Mouse (Mus musculus) CD4-positive, CD25-positive, alpha-beta regulatory T cell, adult 9 weeks (primary cell): ENCODE data around the gene Hbq1b. TPM values are rescaled to one million over a fixed set of nuclear protein-coding genes. Genes with fewer than 3 reads are reported as not detected.

Experiments used
- polyA plus RNA-seq: library from polyadenylated mRNA; unstranded; fragments of 100-300 nt; shearing (Covaris generic); gene quantifications from one replicate; pipeline ENCODE4 v1.2.1, GENCODE M21; 2017

The Hbq1b gene
- not detected for polyA plus RNA-seq

GRCm38 (mm10) chr11:32286695-32287492 lies at the start of gene Hbq1b:
Hbq1b (plus strand) TSS chr11:32286965.

DNA sequence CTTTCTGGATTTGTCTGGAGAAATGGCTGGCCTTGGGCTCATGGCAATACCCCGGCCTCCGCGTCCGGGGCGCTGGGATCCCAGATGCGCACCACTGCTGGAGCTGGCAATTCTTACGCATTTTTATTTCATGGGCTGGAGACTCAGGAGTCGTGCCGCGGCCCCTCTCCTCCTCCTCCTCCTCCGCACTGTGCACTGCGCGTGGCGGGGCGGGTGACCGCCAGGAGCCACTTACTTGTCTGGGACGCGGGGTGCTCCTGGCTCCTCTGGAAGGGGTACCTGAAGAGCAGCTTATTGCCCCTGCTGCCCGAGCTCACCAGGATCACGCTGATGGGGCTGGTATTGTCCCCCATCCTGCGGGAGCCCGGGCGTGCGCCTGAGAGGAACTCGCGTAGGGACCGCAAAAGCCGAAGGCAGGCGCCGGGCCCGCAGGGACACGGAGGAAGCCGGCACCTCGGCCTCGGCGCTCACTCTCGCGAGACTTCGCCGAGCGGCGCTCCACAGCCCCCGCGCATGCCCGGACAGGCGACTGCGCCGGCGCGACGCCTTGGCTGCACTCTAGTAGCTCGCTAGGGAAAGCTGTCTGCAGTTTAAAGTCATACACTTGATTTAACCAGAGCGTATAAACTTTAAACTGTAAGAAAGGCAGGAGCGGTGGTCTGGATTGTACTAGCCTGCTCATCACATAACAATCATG lies 19.4 kb upstream of the Hbq1b start, which contains the start of gene Nprl3:
Nprl3 (minus strand) TSS at position 520 of the 697 bp plus-strand sequence.

GRCm38 (mm10) chr11:32276347-32276746 lies 10.4 kb upstream of the Hbq1b start, which contains the start of gene Hba-x:
Hba-x (plus strand) TSS chr11:32276400.

DNA sequence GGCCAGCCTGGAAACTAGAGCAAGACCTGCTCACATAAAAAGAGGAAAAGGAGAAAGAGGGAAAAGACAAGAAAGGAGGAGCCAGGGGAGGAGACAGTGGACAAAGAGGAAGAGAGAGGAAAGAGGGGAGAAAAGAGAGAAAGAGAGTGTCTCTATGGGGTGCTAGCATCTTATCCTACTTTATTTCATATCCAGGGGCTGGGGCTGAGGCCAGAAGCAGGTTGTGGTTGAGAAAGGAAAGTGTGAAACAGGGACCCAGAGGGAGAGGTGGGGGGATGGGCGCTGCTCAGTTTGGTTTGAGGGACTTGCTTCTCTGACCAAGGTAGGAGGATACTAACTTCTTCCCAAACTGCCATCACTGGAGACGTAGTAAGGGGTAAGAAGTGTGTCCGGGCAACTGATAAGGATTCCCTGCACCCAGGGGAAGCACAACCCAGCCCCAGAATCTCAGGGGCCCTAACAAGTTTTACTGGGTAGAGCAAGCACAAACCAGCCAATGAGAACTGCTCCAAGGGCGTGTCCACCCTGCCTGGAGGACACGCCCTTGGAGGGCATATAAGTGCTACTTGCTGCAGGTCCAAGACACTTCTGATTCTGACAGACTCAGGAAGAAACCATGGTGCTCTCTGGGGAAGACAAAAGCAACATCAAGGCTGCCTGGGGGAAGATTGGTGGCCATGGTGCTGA lies 3.5 kb upstream of the Hbq1b start, which contains the start of gene Hba-a1:
Hba-a1 (plus strand) TSS at position 421 of the 687 bp plus-strand sequence.

DNA sequence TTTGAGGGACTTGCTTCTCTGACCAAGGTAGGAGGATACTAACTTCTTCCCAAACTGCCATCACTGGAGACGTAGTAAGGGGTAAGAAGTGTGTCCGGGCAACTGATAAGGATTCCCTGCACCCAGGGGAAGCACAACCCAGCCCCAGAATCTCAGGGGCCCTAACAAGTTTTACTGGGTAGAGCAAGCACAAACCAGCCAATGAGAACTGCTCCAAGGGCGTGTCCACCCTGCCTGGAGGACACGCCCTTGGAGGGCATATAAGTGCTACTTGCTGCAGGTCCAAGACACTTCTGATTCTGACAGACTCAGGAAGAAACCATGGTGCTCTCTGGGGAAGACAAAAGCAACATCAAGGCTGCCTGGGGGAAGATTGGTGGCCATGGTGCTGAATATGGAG lies 9.4 kb downstream of the Hbq1b start, which contains the start of gene Hba-a2:
Hba-a2 (plus strand) TSS at position 287 of the 400 bp plus-strand sequence.

DNA sequence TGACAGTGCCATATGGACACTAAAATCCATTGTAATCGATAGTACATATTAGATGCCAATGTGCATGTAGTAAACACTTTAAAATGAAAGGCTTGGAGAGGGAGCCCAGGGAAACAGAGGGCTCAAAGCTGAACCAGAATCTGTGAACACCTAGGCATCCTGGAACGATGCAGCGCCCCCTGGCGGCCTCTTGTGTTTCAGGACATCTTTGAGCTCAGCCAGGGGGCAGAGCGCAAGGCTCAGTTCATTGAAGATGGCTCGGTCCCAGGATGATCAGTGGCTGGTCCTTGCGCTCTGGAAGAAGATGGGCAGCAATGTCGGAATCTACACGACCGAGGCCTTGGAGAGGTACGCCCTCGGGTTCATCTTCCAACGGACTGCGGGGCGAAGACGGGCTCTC lies 13.1 kb downstream of the Hbq1b start, which contains the start of gene Hbq1a:
Hbq1a (plus strand) TSS at position 205 of the 400 bp plus-strand sequence.

Other genes with a start within 250 kb of the Hbq1b start
- 16.3 TPM for gene Il9r, start 86.7 kb upstream of the Hbq1b start, polyA plus RNA-seq
- 55.7 TPM for gene Snrnp25, start 81.5 kb upstream of the Hbq1b start, polyA plus RNA-seq
- gene Rhbdf1, start 64.7 kb upstream of the Hbq1b start, polyA plus RNA-seq: 0.58 TPM
- gene Mpg, start 60.5 kb upstream of the Hbq1b start, polyA plus RNA-seq: 41.0 TPM
- gene Nprl3, start 19.3 kb upstream of the Hbq1b start, polyA plus RNA-seq: 82.0 TPM
- not detected for gene Hba-x, start 10.6 kb upstream of the Hbq1b start, polyA plus RNA-seq
- gene Hba-a1, start 3.5 kb upstream of the Hbq1b start, polyA plus RNA-seq: 55.9 TPM
- 81.6 TPM for gene Hba-a2, start 9.5 kb downstream of the Hbq1b start, polyA plus RNA-seq
- not detected for gene Hbq1a, start 13.1 kb downstream of the Hbq1b start, polyA plus RNA-seq
- not detected for gene Sh3pxd2b, start 60.9 kb downstream of the Hbq1b start, polyA plus RNA-seq
- 2.5 TPM for gene Ubtd2, start 168.4 kb downstream of the Hbq1b start, polyA plus RNA-seq
- gene Efcab9, start 245.1 kb downstream of the Hbq1b start, polyA plus RNA-seq: 1.9 TPM
- gene Stk10, start 246.3 kb downstream of the Hbq1b start, polyA plus RNA-seq: 342 TPM